Mouse (Mus musculus): Measurements from ENCODE around the gene Mettl21a.

GRCm38 (mm10) chr1:64658876-64659275 is 41.8 kb upstream of the Mettl21a start:
- no peak for TF ChIP-seq CTCF (IDR thresholded peaks at IDR 0.05; ENCODE audit: low read depth, low read length)
- TF ChIP-seq POLR2AphosphoS5 (IDR thresholded peaks at IDR 0.05; ENCODE audit: insufficient replicate concordance, low read depth, low read length), result no peak

Measured in G1E (cell line).